ENCODE assay signal across 17 mouse cellular contexts in genomic region chr14:54594631-54595414, GRCm38 (mm10). TPM values are rescaled to one million over a fixed set of nuclear protein-coding genes. Genes with fewer than 3 reads are reported as not detected.
DNase-seq lines count a peak whose midpoint lies in the region; ATAC-seq and TF ChIP-seq lines count a peak whose summit lies in the region.
"Had no signal": no experiment of that assay in that cellular context is flagged by ENCODE, and none has a peak within 500 bp of the region (broad histone marks: within the 10 kb centered on the region; RNA-seq: fewer than 3 reads in every experiment).

No protein-coding gene starts in this region.

- peak overlapping the region in 1 of 2 experiments; percentile 44; a peak in 2 of 4 replicates for H3K27ac ChIP-seq in heart, embryonic 14.5 days (replicated peaks in 1 of 2; ENCODE audit: control insufficient read depth in 1 of 2, insufficient read depth in 1 of 2, low read depth in 2 of 2, low read length in 2 of 2)
- no peak overlapping the region for H3K27ac ChIP-seq in liver, embryonic 12.5 days
- H3K27ac ChIP-seq in liver, postnatal 0 days (ENCODE audit: low read depth): no peak overlapping the region
- H3K27ac ChIP-seq in forebrain, embryonic 15.5 days (replicated peaks): 0 out of 2 replicates have a peak overlapping the region, but pooled peaks have one; percentile 3
- H3K27ac ChIP-seq: hindbrain, embryonic 15.5 days had no signal

- no peaks in the 10 kb centered on the region for H3K27me3 ChIP-seq in heart, embryonic 14.5 days (ENCODE audit: control insufficient read depth, insufficient read depth, low read length)
- no peaks in the 10 kb centered on the region for H3K27me3 ChIP-seq in liver, embryonic 12.5 days (replicated peaks)
- H3K27me3 ChIP-seq in liver, postnatal 0 days (ENCODE audit: insufficient read depth, low read length): no peaks in the 10 kb centered on the region
- no peaks in the 10 kb centered on the region for H3K27me3 ChIP-seq in forebrain, embryonic 15.5 days
- H3K27me3 ChIP-seq: hindbrain, embryonic 15.5 days had no signal

- intact Hi-C loops in heart, postnatal 25 days (cut with DNase I): no loop called here

- H3K4me2 ChIP-seq in heart, embryonic 14.5 days (ENCODE audit: low read length): peak overlapping the region; percentile 68
- H3K4me2 ChIP-seq in liver, embryonic 12.5 days: no peak overlapping the region
- no peak overlapping the region for H3K4me2 ChIP-seq in liver, postnatal 0 days (ENCODE audit: low read depth, low read length)
- no peak overlapping the region for H3K4me2 ChIP-seq in forebrain, embryonic 15.5 days (replicated peaks)
- H3K4me2 ChIP-seq: hindbrain, embryonic 15.5 days; midbrain, embryonic 11.5 days had no signal

- H3K9ac ChIP-seq in heart, embryonic 14.5 days (ENCODE audit: low read length): peak overlapping the region; percentile 66; the same call in 1 of the 2 replicates
- no peak overlapping the region for H3K9ac ChIP-seq in liver, embryonic 12.5 days
- no peak overlapping the region for H3K9ac ChIP-seq in liver, postnatal 0 days (replicated peaks)
- no peak overlapping the region for H3K9ac ChIP-seq in forebrain, embryonic 15.5 days (replicated peaks)
- H3K9ac ChIP-seq: hindbrain, embryonic 15.5 days had no signal

- no peak for TF ChIP-seq CTCF in liver, postnatal 0 days (IDR thresholded peaks at IDR 0.05; ENCODE audit: low read depth)

- WGBS in heart, embryonic 14.5 days: 39% methylated on average over 28 of the region's 28 CpGs
- 69% methylated on average over 27 of the region's 28 CpGs for WGBS in liver, embryonic 12.5 days (ENCODE audit: insufficient replicate concordance)
- 82% methylated on average over 27 of the region's 28 CpGs for WGBS in liver, postnatal 0 days (ENCODE audit: insufficient replicate concordance)
- 59% methylated on average over 28 of the region's 28 CpGs for WGBS in forebrain, embryonic 15.5 days

- TF ChIP-seq EP300 in liver, postnatal 0 days (IDR thresholded peaks at IDR 0.05; ENCODE audit: low read depth): no peak

- peaks cover 18 to 31% of the 10 kb centered on the region in 2 experiments for H3K4me1 ChIP-seq in heart, embryonic 14.5 days (ENCODE audit: control insufficient read depth in 2 of 2, insufficient read depth in 2 of 2, low read length in 2 of 2)
- H3K4me1 ChIP-seq in liver, embryonic 12.5 days: peaks cover 14% of the 10 kb centered on the region
- H3K4me1 ChIP-seq in liver, postnatal 0 days (ENCODE audit: insufficient read depth): no peaks in the 10 kb centered on the region
- H3K4me1 ChIP-seq in forebrain, embryonic 15.5 days: 0 out of 2 replicates have a peak, but pooled peaks cover 11% of the 10 kb centered on the region

- no peaks in the 10 kb centered on the region for H3K9me3 ChIP-seq in heart, embryonic 14.5 days (ENCODE audit: control insufficient read depth, low read length)
- 0 out of 2 replicates have a peak, but pooled peaks cover 5% of the 10 kb centered on the region for H3K9me3 ChIP-seq in liver, embryonic 12.5 days (replicated peaks)
- no peaks in the 10 kb centered on the region for H3K9me3 ChIP-seq in liver, postnatal 0 days (ENCODE audit: low read length)
- no peaks in the 10 kb centered on the region for H3K9me3 ChIP-seq in forebrain, embryonic 15.5 days
- H3K9me3 ChIP-seq: hindbrain, embryonic 15.5 days had no signal

- ATAC-seq in heart, embryonic 14.5 days (ENCODE audit: insufficient number of reproducible peaks, insufficient read depth, low FRiP score, low read depth): no peak
- ATAC-seq in liver, embryonic 12.5 days: 0 out of 2 replicates have a peak, but pooled peaks have one; percentile 17
- no peak for ATAC-seq in liver, postnatal 0 days
- no peak for ATAC-seq in forebrain, embryonic 15.5 days (replicated peaks)
- ATAC-seq: CD4-positive, CD25-positive, alpha-beta regulatory T cell, adult 4 months had no signal

- 0 out of 2 replicates have a peak, but pooled peaks cover 6% of the 10 kb centered on the region for H3K36me3 ChIP-seq in heart, embryonic 14.5 days (ENCODE audit: control insufficient read depth, insufficient read depth, low read length)
- H3K36me3 ChIP-seq in liver, embryonic 12.5 days: peaks cover 28% of the 10 kb centered on the region
- H3K36me3 ChIP-seq in liver, postnatal 0 days (replicated peaks; ENCODE audit: insufficient read depth, low read length): peaks cover 4% of the 10 kb centered on the region; the same call in 1 of the 2 replicates
- no peaks in the 10 kb centered on the region for H3K36me3 ChIP-seq in forebrain, embryonic 15.5 days
- H3K36me3 ChIP-seq: hindbrain, embryonic 15.5 days had no signal

- peak overlapping the region; percentile 21 to 31 for H3K4me3 ChIP-seq in heart, embryonic 14.5 days (ENCODE audit: control insufficient read depth in 1 of 2, insufficient read depth in 1 of 2, low read depth in 1 of 2, low read length in 2 of 2)
- no peak overlapping the region for H3K4me3 ChIP-seq in liver, embryonic 12.5 days
- no peak overlapping the region for H3K4me3 ChIP-seq in liver, postnatal 0 days (ENCODE audit: low read depth, low read length)
- H3K4me3 ChIP-seq in forebrain, embryonic 15.5 days: no peak overlapping the region
- H3K4me3 ChIP-seq: hindbrain, embryonic 15.5 days had no signal

- DNase-seq in heart, postnatal 25 days (ENCODE audit: low spot score): no peak
- no peak for DNase-seq in liver, postnatal 0 days
- peak; percentile 83 for DNase-seq in brain, adult 2 months (ENCODE audit: low read depth, low spot score)
- no peak for DNase-seq in yolk sac, embryonic 10.5 days (ENCODE audit: low spot score)
- no peak for DNase-seq in adrenal gland, adult 2 months
- DNase-seq: cerebellum, adult 2 months; kidney, postnatal 10 days; lung, adult 2 months; thymus, postnatal 36 days had no signal

RNA-seq across cellular contexts. Expression of gene 4931414P19Rik, which starts 11.0 kb away (rescaled TPM):
- polyA plus RNA-seq in heart, embryonic 14.5 days (2014; fragmentation: Nextera tagmentation; extraction: Ambion mirVana): 4.7 and 7.1 TPM in 2 replicates
- 1 to 10 TPM; 3.7 to 4.0 TPM for total RNA-seq in heart, postnatal 25 days (2021)
- 3.7 and 4.1 TPM in 2 replicates for polyA plus RNA-seq in liver, embryonic 12.5 days (2016; fragmentation: Nextera tagmentation; extraction: Ambion mirVana)
- 1.2 and 1.4 TPM in 2 replicates for polyA plus RNA-seq in liver, postnatal 0 days (2015; fragmentation: Nextera tagmentation; extraction: Ambion mirVana)
- polyA plus RNA-seq in forebrain, embryonic 15.5 days (2015; fragmentation: Nextera tagmentation; extraction: Ambion mirVana): 8.0 and 8.9 TPM in 2 replicates
- 1 to 10 TPM; 2.9 to 8.2 TPM for total RNA-seq in adrenal gland, adult 2 months (2021)
- polyA plus RNA-seq in adrenal gland, adult 2 months (2012; rRNA removed): 7.4 and 9.6 TPM in 2 replicates

RNA-seq across cellular contexts. Expression of gene Ajuba, which starts 17.5 kb away (rescaled TPM):
- 22.4 and 25.4 TPM in 2 replicates for polyA plus RNA-seq in heart, embryonic 14.5 days (2014; fragmentation: Nextera tagmentation; extraction: Ambion mirVana)
- total RNA-seq in heart, postnatal 25 days (2021): 1 to 10 TPM; 6.0 to 6.5 TPM
- 10.4 and 12.7 TPM in 2 replicates for polyA plus RNA-seq in liver, embryonic 12.5 days (2016; fragmentation: Nextera tagmentation; extraction: Ambion mirVana)
- 6.6 and 11.1 TPM in 2 replicates for polyA plus RNA-seq in liver, postnatal 0 days (2015; fragmentation: Nextera tagmentation; extraction: Ambion mirVana)
- polyA plus RNA-seq in forebrain, embryonic 15.5 days (2015; fragmentation: Nextera tagmentation; extraction: Ambion mirVana): 11.1 and 13.1 TPM in 2 replicates
- total RNA-seq in adrenal gland, adult 2 months (2021): 10 to 100 TPM; 14.4 to 30.3 TPM
- 47.0 and 56.9 TPM in 2 replicates for polyA plus RNA-seq in adrenal gland, adult 2 months (2012; rRNA removed)
- polyA plus RNA-seq: CD4-positive, CD25-positive, alpha-beta regulatory T cell, adult 4 months had no signal

RNA-seq across cellular contexts. Expression of gene Psmb5, which starts 23.0 kb away (rescaled TPM):
- 336 and 345 TPM in 2 replicates for polyA plus RNA-seq in heart, embryonic 14.5 days (2014; fragmentation: Nextera tagmentation; extraction: Ambion mirVana)
- 100 to 1,000 TPM; 195 to 201 TPM for total RNA-seq in heart, postnatal 25 days (2021)
- polyA plus RNA-seq in liver, embryonic 12.5 days (2016; fragmentation: Nextera tagmentation; extraction: Ambion mirVana): 281 and 292 TPM in 2 replicates
- 148 and 157 TPM in 2 replicates for polyA plus RNA-seq in liver, postnatal 0 days (2015; fragmentation: Nextera tagmentation; extraction: Ambion mirVana)
- 430 and 444 TPM in 2 replicates for polyA plus RNA-seq in forebrain, embryonic 15.5 days (2015; fragmentation: Nextera tagmentation; extraction: Ambion mirVana)
- 100 to 1,000 TPM; 317 to 332 TPM for total RNA-seq in adrenal gland, adult 2 months (2021)
- 267 and 322 TPM in 2 replicates for polyA plus RNA-seq in adrenal gland, adult 2 months (2012; rRNA removed)

RNA-seq across cellular contexts. Expression of gene Psmb11, which starts 26.4 kb away (rescaled TPM):
- not detected in 2 replicates for polyA plus RNA-seq in heart, embryonic 14.5 days (2014; fragmentation: Nextera tagmentation; extraction: Ambion mirVana)
- not detected for total RNA-seq in heart, postnatal 25 days (2021)
- polyA plus RNA-seq in liver, embryonic 12.5 days (2016; fragmentation: Nextera tagmentation; extraction: Ambion mirVana): not detected in 2 replicates
- not detected in 2 replicates for polyA plus RNA-seq in liver, postnatal 0 days (2015; fragmentation: Nextera tagmentation; extraction: Ambion mirVana)
- 0.15 TPM in 1 of 2 replicates, not detected in the other for polyA plus RNA-seq in forebrain, embryonic 15.5 days (2015; fragmentation: Nextera tagmentation; extraction: Ambion mirVana)
- total RNA-seq in adrenal gland, adult 2 months (2021): not detected
- polyA plus RNA-seq in adrenal gland, adult 2 months (2012; rRNA removed): not detected in 2 replicates
- total RNA-seq: adrenal gland, postnatal 4 days had no signal
- polyA plus RNA-seq: CD4-positive, CD25-positive, alpha-beta regulatory T cell, adult 4 months; cerebellum, adult 2 months; hindbrain, embryonic 15.5 days; lung, adult 2 months; midbrain, embryonic 11.5 days; spleen, adult 2 months had no signal

RNA-seq across cellular contexts. Expression of gene Haus4, which starts 40.4 kb away (rescaled TPM):
- 36.1 and 36.3 TPM in 2 replicates for polyA plus RNA-seq in heart, embryonic 14.5 days (2014; fragmentation: Nextera tagmentation; extraction: Ambion mirVana)
- total RNA-seq in heart, postnatal 25 days (2021): 1 to 10 TPM; 3.2 to 3.6 TPM
- 49.3 and 52.0 TPM in 2 replicates for polyA plus RNA-seq in liver, embryonic 12.5 days (2016; fragmentation: Nextera tagmentation; extraction: Ambion mirVana)
- polyA plus RNA-seq in liver, postnatal 0 days (2015; fragmentation: Nextera tagmentation; extraction: Ambion mirVana): 33.2 and 35.1 TPM in 2 replicates
- 29.6 and 31.6 TPM in 2 replicates for polyA plus RNA-seq in forebrain, embryonic 15.5 days (2015; fragmentation: Nextera tagmentation; extraction: Ambion mirVana)
- 10 to 100 TPM; 13.9 to 26.6 TPM for total RNA-seq in adrenal gland, adult 2 months (2021)
- polyA plus RNA-seq in adrenal gland, adult 2 months (2012; rRNA removed): 20.4 and 21.0 TPM in 2 replicates

Comparison
In these comparisons a context has a peak if more than half of its experiments do, and no peak if none do; other contexts are left out.
1. H3K4me3 ChIP-seq: peak in heart, embryonic 14.5 days (2 of 2); none in liver, embryonic 12.5 days (single experiment), liver, postnatal 0 days (single experiment) and forebrain, embryonic 15.5 days (single experiment).